Mouse (Mus musculus) liver, postnatal 0 days (tissue): ENCODE measurements around the gene Brat1.

ENCODE experiments used
- CTCF ChIP-seq: sonication (generic); IDR thresholded peaks from 2 replicates; pipeline ENCODE4 v1.5.1; 2016; ENCODE audit warnings: antibody characterized with exemption, low read depth
- EP300 ChIP-seq: IDR thresholded peaks from 2 replicates; pipeline ENCODE4 v1.6.1; 2016; ENCODE audit warnings: antibody characterized with exemption, low read depth, mild to moderate bottlenecking

DNA sequence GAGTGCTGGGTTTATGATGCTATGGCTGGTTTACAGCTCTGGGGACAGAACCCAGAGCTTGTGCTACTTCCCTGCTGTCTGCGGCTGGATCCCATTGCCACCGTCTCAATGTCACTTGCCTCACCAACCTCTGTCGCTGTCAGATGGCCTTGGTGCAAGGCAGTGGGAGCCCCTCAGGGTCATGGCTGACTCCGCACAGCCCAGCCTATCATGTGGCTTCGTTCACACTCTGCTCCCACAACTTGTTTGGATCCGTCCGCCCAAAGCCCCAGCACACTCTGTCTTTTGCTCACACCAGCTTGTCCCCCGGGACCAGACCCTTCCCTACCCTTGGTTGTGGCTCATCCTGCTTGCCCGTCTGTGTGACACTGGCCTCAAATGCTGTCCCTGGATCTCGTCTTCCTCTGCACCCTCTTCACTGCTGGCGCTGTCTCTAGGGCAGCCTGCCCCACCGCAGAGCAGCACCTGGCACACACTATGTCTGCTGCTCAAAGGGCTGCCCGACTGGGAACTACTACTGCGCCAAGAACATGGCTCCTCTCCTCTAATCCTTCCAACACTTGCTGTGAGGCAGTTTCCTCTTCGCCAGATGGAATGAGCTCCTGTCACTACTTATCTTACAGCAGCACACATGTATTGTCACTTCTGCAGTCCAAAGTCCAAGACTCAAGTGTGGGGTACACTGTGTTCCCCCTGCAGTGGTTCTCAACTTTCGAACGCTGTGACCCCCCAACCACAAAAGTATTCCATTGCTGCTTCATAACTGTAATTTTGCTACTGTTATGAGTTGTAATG lies 22.3 kb downstream of the Brat1 start:
- TF ChIP-seq EP300 (no peak), CTCF (no peak)
